Mouse (Mus musculus): Measurements from ENCODE around the gene Setd5. TPM values are rescaled to one million over a fixed set of nuclear protein-coding genes. Genes with fewer than 3 reads are reported as not detected.

Gene Setd5
- polyA plus RNA-seq, 1 experiment = 16.8 TPM

GRCm38 (mm10) chr6:113170651-113171050, 93.5 kb downstream of the Setd5 start:
- WGBS = 92% methylated on average over 8 of the region's 8 CpGs
- Histone ChIP-seq H3K4me1 (ENCODE audit: control insufficient read depth, insufficient read depth, low read length) (no peaks in the 10 kb centered on the region), H3K36me3 (ENCODE audit: control insufficient read depth, insufficient read depth, low read length) (no peaks in the 10 kb centered on the region), H3K27ac (ENCODE audit: insufficient read depth, low read depth, low read length) (no peak overlapping the region), H3K27me3 (replicated peaks; ENCODE audit: control insufficient read depth, insufficient read depth, low read length) (no peaks in the 10 kb centered on the region), H3K4me3 (ENCODE audit: insufficient read depth, low read depth, low read length) (no peak overlapping the region)
- TF ChIP-seq CTCF (conservative IDR thresholded peaks at IDR 0.05; ENCODE audit: insufficient read depth, insufficient read length, low read depth, low read length) (no peak), POLR2A (IDR thresholded peaks at IDR 0.05; ENCODE audit: low read depth, low read length) (no peak)
- no peak for DNase-seq

DNA sequence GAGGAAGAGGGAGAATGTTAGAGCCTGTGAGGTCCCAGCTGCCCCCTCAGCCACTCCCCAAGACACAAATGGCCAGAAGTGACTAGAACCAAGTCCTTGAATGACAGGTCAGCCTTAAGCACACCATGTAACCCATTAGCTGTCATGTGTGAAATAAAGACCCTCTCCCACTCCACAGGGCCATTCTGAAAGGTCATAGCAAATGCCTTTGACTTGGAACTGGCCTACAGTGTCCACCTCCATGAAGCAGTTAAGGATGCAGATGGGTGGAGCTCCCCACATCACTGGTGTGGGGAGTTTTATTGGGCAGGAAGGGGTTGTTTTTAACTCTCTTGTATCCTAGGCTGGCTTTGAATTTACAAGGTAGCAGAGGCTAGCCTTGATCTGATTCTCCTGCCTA, 94.8 kb downstream of the Setd5 start:
- H3K4me3 ChIP-seq (ENCODE audit: insufficient read depth, low read depth, low read length) = no peak overlapping the region
- H3K27ac ChIP-seq (ENCODE audit: insufficient read depth, low read depth, low read length) = no peak overlapping the region
- H3K27me3 ChIP-seq (replicated peaks; ENCODE audit: control insufficient read depth, insufficient read depth, low read length) = no peaks in the 10 kb centered on the region
- TF ChIP-seq POLR2A (IDR thresholded peaks at IDR 0.05; ENCODE audit: low read depth, low read length) (no peak), CTCF (conservative IDR thresholded peaks at IDR 0.05; ENCODE audit: insufficient read depth, insufficient read length, low read depth, low read length) (no peak)
- H3K4me1 ChIP-seq (ENCODE audit: control insufficient read depth, insufficient read depth, low read length) = no peaks in the 10 kb centered on the region
- DNase-seq = no peak
- H3K36me3 ChIP-seq (ENCODE audit: control insufficient read depth, insufficient read depth, low read length) = no peaks in the 10 kb centered on the region

- Histone ChIP-seq H3K27me3 (replicated peaks; ENCODE audit: control insufficient read depth, insufficient read depth, low read length) (no peaks in the 10 kb centered on the region), H3K4me1 (ENCODE audit: control insufficient read depth, insufficient read depth, low read length) (no peaks in the 10 kb centered on the region), H3K36me3 (ENCODE audit: control insufficient read depth, insufficient read depth, low read length) (no peaks in the 10 kb centered on the region), H3K4me3 (ENCODE audit: insufficient read depth, low read depth, low read length) (no peak overlapping the region), H3K27ac (ENCODE audit: insufficient read depth, low read depth, low read length) (no peak overlapping the region)
- 90% methylated on average over 1 of the region's 1 CpGs for WGBS
- no peak for TF ChIP-seq POLR2A (IDR thresholded peaks at IDR 0.05; ENCODE audit: low read depth, low read length)
- TF ChIP-seq CTCF (conservative IDR thresholded peaks at IDR 0.05; ENCODE audit: insufficient read depth, insufficient read length, low read depth, low read length) = peak; percentile 77
- DNase-seq = peak; percentile 60
Observed at GRCm38 (mm10) chr6:113172568-113172967, 95.4 kb downstream of the Setd5 start.

DNA sequence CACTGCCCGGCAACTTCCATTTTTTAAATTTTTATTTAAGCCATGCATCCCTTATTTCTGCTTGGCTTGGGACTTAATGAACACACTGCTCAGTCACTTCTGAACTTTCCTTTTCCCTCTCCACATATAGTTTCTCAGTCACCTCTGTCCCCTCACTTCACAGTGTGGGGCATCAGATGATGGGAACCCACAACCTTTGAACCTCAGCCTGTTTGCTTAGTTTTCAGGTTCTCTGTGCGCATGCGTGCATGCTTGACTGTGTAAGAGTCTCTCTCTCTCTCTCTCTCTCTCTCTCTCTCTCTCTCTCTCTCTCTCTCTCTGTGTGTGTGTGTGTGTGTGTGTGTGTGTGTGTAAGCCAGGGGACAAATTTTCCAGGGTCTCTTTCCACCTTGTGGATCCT, 98.3 kb downstream of the Setd5 start:
- Histone ChIP-seq H3K4me3 (ENCODE audit: insufficient read depth, low read depth, low read length) (no peak overlapping the region), H3K27ac (ENCODE audit: insufficient read depth, low read depth, low read length) (no peak overlapping the region), H3K27me3 (replicated peaks; ENCODE audit: control insufficient read depth, insufficient read depth, low read length) (no peaks in the 10 kb centered on the region), H3K4me1 (ENCODE audit: control insufficient read depth, insufficient read depth, low read length) (no peaks in the 10 kb centered on the region), H3K36me3 (ENCODE audit: control insufficient read depth, insufficient read depth, low read length) (no peaks in the 10 kb centered on the region)
- DNase-seq = no peak
- WGBS = 88% methylated on average over 3 of the region's 3 CpGs
- TF ChIP-seq POLR2A (IDR thresholded peaks at IDR 0.05; ENCODE audit: low read depth, low read length) (no peak), CTCF (conservative IDR thresholded peaks at IDR 0.05; ENCODE audit: insufficient read depth, insufficient read length, low read depth, low read length) (no peak)

- no peaks in the 10 kb centered on the region for H3K27me3 ChIP-seq (replicated peaks; ENCODE audit: control insufficient read depth, insufficient read depth, low read length)
- H3K27ac ChIP-seq (ENCODE audit: insufficient read depth, low read depth, low read length) = no peak overlapping the region
- WGBS = 80% methylated on average over 8 of the region's 8 CpGs
- H3K36me3 ChIP-seq (ENCODE audit: control insufficient read depth, insufficient read depth, low read length) = no peaks in the 10 kb centered on the region
- no peak for DNase-seq
- H3K4me1 ChIP-seq (ENCODE audit: control insufficient read depth, insufficient read depth, low read length) = no peaks in the 10 kb centered on the region
- TF ChIP-seq CTCF (conservative IDR thresholded peaks at IDR 0.05; ENCODE audit: insufficient read depth, insufficient read length, low read depth, low read length) (no peak), POLR2A (IDR thresholded peaks at IDR 0.05; ENCODE audit: low read depth, low read length) (no peak)
- no peak overlapping the region for H3K4me3 ChIP-seq (ENCODE audit: insufficient read depth, low read depth, low read length)
Observed at GRCm38 (mm10) chr6:113176613-113177012, 99.4 kb downstream of the Setd5 start.

- H3K36me3 ChIP-seq (ENCODE audit: control insufficient read depth, insufficient read depth, low read length) = no peaks in the 10 kb centered on the region
- no peaks in the 10 kb centered on the region for H3K27me3 ChIP-seq (replicated peaks; ENCODE audit: control insufficient read depth, insufficient read depth, low read length)
- 22% methylated on average over 14 of the region's 14 CpGs for WGBS
- no peak overlapping the region for H3K27ac ChIP-seq (ENCODE audit: insufficient read depth, low read depth, low read length)
- DNase-seq = no peak
- H3K4me3 ChIP-seq (ENCODE audit: insufficient read depth, low read depth, low read length) = no peak overlapping the region
- no peaks in the 10 kb centered on the region for H3K4me1 ChIP-seq (ENCODE audit: control insufficient read depth, insufficient read depth, low read length)
- TF ChIP-seq POLR2A (IDR thresholded peaks at IDR 0.05; ENCODE audit: low read depth, low read length) (no peak), CTCF (conservative IDR thresholded peaks at IDR 0.05; ENCODE audit: insufficient read depth, insufficient read length, low read depth, low read length) (no peak)
Observed at GRCm38 (mm10) chr6:113178286-113179194, 101.4 kb downstream of the Setd5 start.

- Histone ChIP-seq H3K4me1 (ENCODE audit: control insufficient read depth, insufficient read depth, low read length) (no peaks in the 10 kb centered on the region), H3K27ac (ENCODE audit: insufficient read depth, low read depth, low read length) (no peak overlapping the region), H3K4me3 (ENCODE audit: insufficient read depth, low read depth, low read length) (no peak overlapping the region), H3K27me3 (replicated peaks; ENCODE audit: control insufficient read depth, insufficient read depth, low read length) (no peaks in the 10 kb centered on the region), H3K36me3 (ENCODE audit: control insufficient read depth, insufficient read depth, low read length) (no peaks in the 10 kb centered on the region)
- WGBS = 57% methylated on average over 4 of the region's 4 CpGs
- no peak for DNase-seq
- TF ChIP-seq POLR2A (IDR thresholded peaks at IDR 0.05; ENCODE audit: low read depth, low read length) = no peak
- no peak for TF ChIP-seq CTCF (conservative IDR thresholded peaks at IDR 0.05; ENCODE audit: insufficient read depth, insufficient read length, low read depth, low read length)
Observed at GRCm38 (mm10) chr6:113179195-113179733, 102.1 kb downstream of the Setd5 start.

All from kidney, adult 2 months (tissue).